Mouse (Mus musculus): Measurements from ENCODE around the gene Washc3.

Gene Washc3

GRCm38 (mm10) chr10:88200951-88201638 lies at the start of gene Washc3:
TSS of gene Washc3 (plus strand) at chr10:88201093.
- peak; percentile 91 for DNase-seq

- DNase-seq: no peak
Measured at GRCm38 (mm10) chr10:88151658-88152057, 49.2 kb upstream of the Washc3 start.

- DNase-seq: no peak
Measured at GRCm38 (mm10) chr10:88162096-88162495, 38.8 kb upstream of the Washc3 start.

GRCm38 (mm10) chr10:88162676-88163075 lies 38.2 kb upstream of the Washc3 start:
- DNase-seq: no peak

GRCm38 (mm10) chr10:88166158-88166557 lies 34.7 kb upstream of the Washc3 start:
- no peak for DNase-seq

GRCm38 (mm10) chr10:88167438-88168077 lies 33.3 kb upstream of the Washc3 start:
- DNase-seq: no peak

- peak; percentile 32 for DNase-seq
Measured at GRCm38 (mm10) chr10:88200541-88200940, 352 bp upstream of the Washc3 start.

- DNase-seq: peak; percentile 14
Measured at GRCm38 (mm10) chr10:88201650-88202049, 757 bp downstream of the Washc3 start.

- no peak for DNase-seq
Measured at GRCm38 (mm10) chr10:88202581-88202980, 1.7 kb downstream of the Washc3 start.

GRCm38 (mm10) chr10:88203236-88203635 lies 2.3 kb downstream of the Washc3 start:
- DNase-seq: no peak

GRCm38 (mm10) chr10:88212644-88213043 lies 11.8 kb downstream of the Washc3 start:
- no peak for DNase-seq

GRCm38 (mm10) chr10:88214800-88215514 lies 14.1 kb downstream of the Washc3 start:
- DNase-seq: no peak

GRCm38 (mm10) chr10:88218161-88218560 lies 17.3 kb downstream of the Washc3 start:
- no peak for DNase-seq

GRCm38 (mm10) chr10:88221718-88222117 lies 20.8 kb downstream of the Washc3 start:
- DNase-seq: no peak

GRCm38 (mm10) chr10:88225421-88225820 lies 24.5 kb downstream of the Washc3 start:
- DNase-seq: no peak

GRCm38 (mm10) chr10:88227962-88228361 lies 27.1 kb downstream of the Washc3 start:
- DNase-seq: no peak

GRCm38 (mm10) chr10:88228521-88229017 lies 27.7 kb downstream of the Washc3 start:
- DNase-seq: no peak

- DNase-seq: no peak
Measured at GRCm38 (mm10) chr10:88231671-88232070, 30.8 kb downstream of the Washc3 start.

GRCm38 (mm10) chr10:88232765-88233164 lies 31.9 kb downstream of the Washc3 start:
- DNase-seq: no peak

- DNase-seq: no peak
Measured at GRCm38 (mm10) chr10:88244681-88245080, 43.8 kb downstream of the Washc3 start.

GRCm38 (mm10) chr10:88250300-88250699 lies 49.4 kb downstream of the Washc3 start:
- no peak for DNase-seq

GRCm38 (mm10) chr10:88252121-88252862 lies 51.4 kb downstream of the Washc3 start:
- no peak for DNase-seq

- no peak for DNase-seq
Measured at GRCm38 (mm10) chr10:88255556-88255955, 54.7 kb downstream of the Washc3 start.
